Mouse (Mus musculus): Measurements from ENCODE around the gene Slc22a14. TPM values are rescaled to one million over a fixed set of nuclear protein-coding genes. Genes with fewer than 3 reads are reported as not detected.
"Not testable (repeated sequence)": the region's sequence is repeated elsewhere in the genome, so short reads cannot be mapped to it uniquely, and the experiment has no call there.

The Slc22a14 gene
- total RNA-seq, 1 experiment from 2014 or later: not detected

GRCm38 (mm10) chr9:119258785-119259184 lies 106.6 kb downstream of the Slc22a14 start:
- DNase-seq: no peak

GRCm38 (mm10) chr9:119258128-119258527 lies 107.2 kb downstream of the Slc22a14 start:
- DNase-seq: no peak

- DNase-seq: no peak
These were observed 109.2 kb downstream of the Slc22a14 start for GRCm38 (mm10) chr9:119256161-119256560.

- DNase-seq: no peak
These were observed 110.3 kb downstream of the Slc22a14 start for GRCm38 (mm10) chr9:119255096-119255495.

- no peak for DNase-seq
These were observed 111.2 kb downstream of the Slc22a14 start for GRCm38 (mm10) chr9:119254187-119254586.

- DNase-seq: no peak
These were observed 117.4 kb downstream of the Slc22a14 start for GRCm38 (mm10) chr9:119247996-119248395.

GRCm38 (mm10) chr9:119246826-119247225 lies 118.5 kb downstream of the Slc22a14 start:
- peak; percentile 32 for DNase-seq

- DNase-seq: no peak
These were observed 121.4 kb downstream of the Slc22a14 start for GRCm38 (mm10) chr9:119243981-119244380.

- DNase-seq: no peak
These were observed 124.0 kb downstream of the Slc22a14 start for GRCm38 (mm10) chr9:119241169-119241865.

- no peak for DNase-seq
These were observed 124.9 kb downstream of the Slc22a14 start for GRCm38 (mm10) chr9:119240286-119240997.

- no peak for DNase-seq
These were observed 126.1 kb downstream of the Slc22a14 start for GRCm38 (mm10) chr9:119239274-119239673.

GRCm38 (mm10) chr9:119238796-119239195 lies 126.6 kb downstream of the Slc22a14 start:
- no peak for DNase-seq

- DNase-seq: no peak
These were observed 133.8 kb downstream of the Slc22a14 start for GRCm38 (mm10) chr9:119231552-119231951.

GRCm38 (mm10) chr9:119230829-119231228 lies 134.5 kb downstream of the Slc22a14 start:
- no peak for DNase-seq

- no peak for DNase-seq
These were observed 145.1 kb downstream of the Slc22a14 start for GRCm38 (mm10) chr9:119220249-119220648.

- no peak for DNase-seq
These were observed 145.7 kb downstream of the Slc22a14 start for GRCm38 (mm10) chr9:119219667-119220066.

- not testable (repeated sequence) for DNase-seq
These were observed 150.0 kb downstream of the Slc22a14 start for GRCm38 (mm10) chr9:119215341-119215740.

GRCm38 (mm10) chr9:119214601-119215000 lies 150.8 kb downstream of the Slc22a14 start:
- no peak for DNase-seq

- no peak for DNase-seq
These were observed 152.4 kb downstream of the Slc22a14 start for GRCm38 (mm10) chr9:119212996-119213395.

GRCm38 (mm10) chr9:119208998-119209397 lies 156.4 kb downstream of the Slc22a14 start, which contains the start of gene Slc22a13:
Slc22a13 (minus strand) TSS chr9:119209098.
- no peak for DNase-seq

GRCm38 (mm10) chr9:119207113-119207512 lies 158.2 kb downstream of the Slc22a14 start:
- no peak for DNase-seq

GRCm38 (mm10) chr9:119206666-119207065 lies 158.7 kb downstream of the Slc22a14 start:
- DNase-seq: no peak

GRCm38 (mm10) chr9:119205756-119206155 lies 159.6 kb downstream of the Slc22a14 start:
- no peak for DNase-seq

GRCm38 (mm10) chr9:119203617-119204016 lies 161.7 kb downstream of the Slc22a14 start:
- no peak for DNase-seq

Measured in adrenal gland, postnatal 25 days (tissue).